Mouse (Mus musculus) brown adipose tissue, adult 24 weeks (tissue): ENCODE results near the gene Adss. TPM values are rescaled to one million over a fixed set of nuclear protein-coding genes. Genes with fewer than 3 reads are reported as not detected.

Source experiments
- H3K27ac ChIP-seq: fragments of 200-500 bp; replicated peaks from 2 replicates; pipeline ENCODE4 v1.5.1; 2012; ENCODE audit warnings: low read depth, mild to moderate bottlenecking, low read length
- H3K4me1 ChIP-seq: fragments of 200-500 bp; 2 replicates; pipeline ENCODE4 v1.6.1; 2012; ENCODE audit warnings: low read length, mixed read lengths; ENCODE audit not compliant: control insufficient read depth, insufficient read depth, insufficient read length
- H3K4me3 ChIP-seq: fragments of 200-500 bp; 2 replicates; pipeline ENCODE4 v1.5.1; 2012; ENCODE audit warnings: low read depth, mild to moderate bottlenecking, low read length, moderate library complexity; ENCODE audit not compliant: insufficient read depth
- polyA plus RNA-seq: library from polyadenylated mRNA; stranded (reverse); fragments of >200 nt; gene quantifications from 2 replicates; pipeline ENCODE4 v1.2.4, GENCODE M21; 2012; ENCODE audit not compliant: missing spikeins, insufficient read depth, insufficient read length

Gene Adss
- polyA plus RNA-seq, 1 experiment, result 33.5 TPM

GRCm38 (mm10) chr1:177714397-177715012, 81.8 kb downstream of the Adss start:
- Histone ChIP-seq H3K4me3 (no peak overlapping the region), H3K4me1 (no peaks in the 10 kb centered on the region), H3K27ac (0 out of 2 replicates have a peak overlapping the region, but pooled peaks have one; percentile 39)

DNA sequence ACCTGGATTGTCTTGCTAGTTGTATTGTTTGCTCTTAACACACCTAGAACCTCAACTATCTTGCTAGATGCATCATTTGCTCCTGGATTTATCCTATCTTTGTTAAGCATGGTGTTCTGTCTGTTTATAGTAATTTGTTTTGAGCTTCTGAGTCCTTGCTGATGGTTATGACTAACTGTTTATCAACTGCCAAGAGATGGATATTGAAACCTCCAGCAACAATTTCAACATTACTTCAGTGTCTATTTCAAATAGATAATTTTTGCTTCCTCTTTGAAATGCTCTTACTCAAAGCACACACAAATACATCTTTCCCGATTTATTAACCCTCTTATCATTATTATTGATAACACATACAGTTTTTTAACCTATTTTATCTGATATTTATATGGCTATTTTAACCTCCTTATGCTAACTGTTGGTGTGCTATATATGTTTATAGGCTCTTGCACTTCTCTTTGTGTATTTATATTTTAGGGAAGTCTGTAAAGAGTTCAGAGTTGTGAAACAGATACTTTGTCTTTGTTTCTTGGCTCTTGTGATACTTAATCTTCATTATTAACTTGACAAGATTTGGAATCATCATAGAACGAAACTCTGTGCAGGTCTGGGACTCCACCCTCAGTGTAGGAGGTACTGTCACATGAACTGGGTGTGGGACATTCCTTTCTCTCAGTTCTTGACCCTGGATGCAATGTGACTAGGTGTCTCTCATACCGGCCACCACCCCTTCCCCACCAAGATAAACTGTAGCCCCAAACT, 82.5 kb downstream of the Adss start:
- Histone ChIP-seq H3K27ac (0 out of 2 replicates have a peak overlapping the region, but pooled peaks have one; percentile 39), H3K4me1 (no peaks in the 10 kb centered on the region), H3K4me3 (no peak overlapping the region)

Other genes with a start within 250 kb of the Adss start
- not detected in 2 replicates for gene 1700016C15Rik, start 66.7 kb downstream of the Adss start, polyA plus RNA-seq
- not detected in 2 replicates for gene Catspere2, start 186.9 kb upstream of the Adss start, polyA plus RNA-seq